Mouse (Mus musculus) heart, adult 9 months (tissue): ENCODE measurements at regions not wholly inside any gene's neighbourhood (a gene's known extent, or its start where the extent isn't known, plus 50 kb on each side); places are given as distances from the start of the nearest gene placed in this dataset.

Experiments
- DNase-seq, 2 experiments: peaks; one replicate each; pipeline ENCODE4 v3.0.0; 2022; ENCODE audit warnings: low spot score in 2 of 2

- DNase-seq: no peak
These were observed 82.9 kb downstream of the Postn start for GRCm38 (mm10) chr3:54443791-54444190.

GRCm38 (mm10) chr3:54446889-54447288 is 86.0 kb downstream of the Postn start:
- no peak for DNase-seq

DNA sequence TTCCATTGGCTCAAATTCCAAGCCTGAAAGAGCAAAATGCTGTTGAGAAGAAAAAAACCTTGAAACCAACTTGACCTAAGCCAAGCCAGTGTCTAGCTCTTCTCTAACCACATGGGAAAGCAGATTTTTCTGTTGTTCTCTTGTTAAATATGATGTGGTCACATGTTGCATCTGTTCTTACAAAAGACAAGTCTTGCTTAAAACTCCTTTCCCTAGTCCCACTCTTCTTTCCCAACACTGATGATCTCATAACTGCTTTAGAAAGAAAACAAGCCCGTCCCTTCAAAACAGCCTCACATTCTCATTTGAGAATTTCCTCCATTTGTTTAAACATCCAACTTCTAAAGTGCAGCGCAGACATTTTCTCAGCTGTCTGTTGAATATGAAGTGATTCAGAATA is 96.5 kb downstream of the Postn start:
- no peak for DNase-seq

GRCm38 (mm10) chr3:54461366-54461765 is 100.5 kb downstream of the Postn start:
- no peak for DNase-seq

DNA sequence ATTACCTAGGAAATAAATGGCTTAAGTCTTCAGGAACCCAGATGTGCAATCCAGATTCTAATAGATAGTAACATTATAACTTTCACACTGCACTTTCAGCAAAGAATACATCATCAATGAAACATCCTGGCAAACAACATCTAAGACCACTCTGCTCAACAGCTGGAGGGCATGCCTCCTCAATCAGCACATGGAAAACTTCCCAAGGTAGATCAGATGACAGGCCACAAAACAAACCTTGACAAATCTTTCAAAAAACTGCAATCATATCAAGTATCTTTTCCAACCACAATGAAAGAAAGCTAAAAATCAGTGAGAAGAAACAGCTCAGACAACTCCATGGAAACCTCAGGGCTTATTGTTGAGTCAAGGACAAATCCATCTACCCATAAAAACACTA is 105.2 kb downstream of the Postn start:
- DNase-seq: no peak

- DNase-seq: peak in 1 of 2 experiments; percentile 17
These were observed 113.3 kb downstream of the Postn start for GRCm38 (mm10) chr3:54474209-54474608.

DNA sequence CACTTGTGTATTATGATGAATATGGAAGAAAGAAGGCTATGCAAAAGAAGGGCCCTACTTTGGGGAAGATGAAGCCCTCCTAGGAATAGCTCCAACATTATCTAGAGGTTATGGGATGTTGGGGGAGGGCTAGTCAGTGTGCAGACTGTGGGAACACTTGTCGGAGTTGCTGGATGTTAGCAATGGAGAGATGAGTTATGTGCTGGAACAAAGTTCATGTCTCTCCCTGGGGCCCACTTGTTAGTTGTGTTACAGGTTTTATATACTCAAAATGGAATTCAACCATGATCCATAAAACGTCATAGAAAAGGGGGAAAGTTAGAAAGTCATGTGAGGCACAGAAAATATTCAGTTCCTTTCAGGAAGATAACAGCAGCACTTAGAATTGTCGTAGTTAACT is 115.0 kb downstream of the Postn start:
- no peak for DNase-seq

GRCm38 (mm10) chr3:54477986-54478385 is 117.1 kb downstream of the Postn start:
- DNase-seq: peak; percentile 57 to 64

DNA sequence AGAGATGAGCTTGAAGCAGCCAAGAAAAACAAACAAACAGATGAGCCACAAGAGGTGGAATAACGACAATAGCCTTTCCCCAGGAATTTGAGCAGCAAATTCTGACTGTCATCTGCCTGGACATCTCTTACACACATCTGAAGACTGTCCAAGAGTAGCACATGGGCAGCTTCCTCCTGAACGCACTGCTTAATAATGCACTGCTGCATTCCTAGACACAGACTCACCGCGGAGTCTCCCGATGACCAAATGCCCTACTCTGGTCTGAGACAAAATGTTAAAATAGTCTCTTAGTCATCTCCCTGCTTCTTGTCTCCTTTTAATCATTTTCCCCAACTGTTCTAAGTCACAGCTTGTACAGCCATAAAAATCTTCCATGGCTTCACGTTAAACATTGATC is 119.3 kb downstream of the Postn start:
- DNase-seq: peak in 1 of 2 experiments; percentile 18

DNA sequence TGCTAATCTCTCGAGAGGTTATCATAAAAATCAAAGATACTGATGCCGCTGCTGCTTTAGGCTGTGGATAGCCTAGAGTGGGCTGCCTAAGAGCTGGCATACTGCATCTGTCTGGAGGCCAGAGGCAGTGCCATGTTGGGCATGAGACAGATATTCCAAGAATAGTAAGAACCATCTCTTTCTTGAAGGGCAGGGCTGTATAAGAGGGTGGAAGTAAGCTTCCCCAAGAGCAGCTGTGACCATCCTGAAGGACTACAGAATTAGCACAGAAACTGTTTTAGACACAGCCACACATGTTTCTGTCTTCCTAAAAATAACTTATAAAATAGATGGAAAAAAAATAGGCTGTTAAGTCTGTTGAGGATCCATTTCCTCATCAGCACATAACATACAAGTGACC is 126.4 kb downstream of the Postn start:
- DNase-seq: no peak

- DNase-seq: no peak
These were observed 126.9 kb downstream of the Postn start for GRCm38 (mm10) chr3:54487844-54488243.

- DNase-seq: no peak
These were observed 129.5 kb downstream of the Postn start for GRCm38 (mm10) chr3:54490249-54490900.

- no peak for DNase-seq
These were observed 132.7 kb downstream of the Postn start for GRCm38 (mm10) chr3:54493567-54493966.

DNA sequence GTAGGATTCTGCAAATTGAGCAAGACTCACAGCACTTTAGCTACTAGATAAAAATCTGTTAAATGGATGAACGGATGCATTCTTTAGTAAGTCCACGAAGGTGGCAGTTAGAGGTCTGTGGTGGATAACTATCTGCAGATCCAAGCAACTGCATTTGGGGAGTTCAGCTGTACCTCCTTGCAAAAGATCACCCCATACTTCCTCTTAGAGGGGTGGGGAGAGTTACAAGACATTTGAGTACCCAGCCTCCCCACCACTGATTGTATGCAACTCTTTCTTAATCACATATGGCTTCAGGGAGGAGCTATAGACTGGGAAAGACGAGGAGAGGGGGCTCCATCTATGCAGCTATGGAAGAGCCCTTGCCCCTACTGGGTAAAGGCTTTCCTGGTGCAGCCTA is 144.1 kb downstream of the Postn start:
- DNase-seq: no peak

- DNase-seq: no peak
These were observed 146.7 kb downstream of the Postn start for GRCm38 (mm10) chr3:54507575-54507974.

DNA sequence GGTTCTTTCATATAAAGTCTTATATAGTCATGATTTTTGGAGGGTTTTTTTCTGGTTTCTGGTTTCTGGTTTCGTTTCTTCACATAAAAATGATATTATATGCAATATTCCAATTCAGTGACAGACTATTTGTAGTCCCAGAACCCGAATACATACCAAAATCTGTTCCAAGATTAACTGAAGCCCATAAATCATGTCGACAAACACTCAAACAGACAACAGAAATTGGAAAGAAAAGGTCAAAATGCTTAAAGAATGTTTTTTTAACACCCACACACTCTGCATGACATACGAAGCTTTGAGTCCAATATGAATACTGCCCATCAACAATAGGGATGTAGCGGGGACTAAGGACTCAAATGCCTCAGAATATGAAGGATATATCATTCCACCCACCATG is 148.0 kb downstream of the Postn start:
- no peak for DNase-seq

DNA sequence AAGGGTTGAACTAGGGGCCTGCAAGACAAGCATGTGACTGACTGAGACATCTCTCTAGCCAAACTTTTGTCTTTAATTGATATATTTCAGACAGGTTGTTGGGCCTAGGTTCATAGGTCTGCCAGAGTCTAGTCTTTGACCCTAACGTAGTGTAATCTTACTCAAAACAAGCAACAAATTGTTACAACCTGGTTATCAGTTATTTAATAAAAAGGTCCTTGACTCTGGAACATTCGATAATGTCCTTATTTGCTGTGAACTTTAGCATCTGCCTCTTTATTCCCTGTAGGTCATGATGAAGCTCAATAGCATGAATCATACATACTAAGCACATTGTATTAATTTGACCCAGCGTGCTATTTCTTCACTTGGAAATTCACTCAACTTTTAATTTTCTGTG is 156.3 kb downstream of the Postn start:
- DNase-seq: no peak

GRCm38 (mm10) chr3:54522716-54523115 is 161.8 kb downstream of the Postn start:
- no peak for DNase-seq

GRCm38 (mm10) chr3:54526618-54527017 is 165.7 kb downstream of the Postn start:
- DNase-seq: no peak

DNA sequence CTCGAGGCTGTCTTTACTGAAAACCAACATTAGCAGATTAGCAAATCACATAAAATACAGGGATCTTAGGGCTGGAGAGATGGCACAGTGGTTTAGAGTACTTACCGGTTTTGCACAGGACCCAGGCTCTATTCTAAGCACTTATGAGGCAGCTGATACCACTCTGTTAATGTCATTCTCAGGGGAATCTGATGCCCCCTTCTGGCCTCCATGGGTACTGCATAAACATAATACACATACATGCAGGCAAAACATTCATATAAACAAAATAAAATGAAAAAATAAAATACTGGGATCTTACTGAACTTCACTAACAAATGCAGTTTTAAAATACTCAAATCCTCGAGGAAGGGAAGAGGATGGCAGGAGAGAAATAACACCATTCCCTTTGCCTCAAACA is 164.3 kb upstream of the Supt20 start:
- no peak for DNase-seq

DNA sequence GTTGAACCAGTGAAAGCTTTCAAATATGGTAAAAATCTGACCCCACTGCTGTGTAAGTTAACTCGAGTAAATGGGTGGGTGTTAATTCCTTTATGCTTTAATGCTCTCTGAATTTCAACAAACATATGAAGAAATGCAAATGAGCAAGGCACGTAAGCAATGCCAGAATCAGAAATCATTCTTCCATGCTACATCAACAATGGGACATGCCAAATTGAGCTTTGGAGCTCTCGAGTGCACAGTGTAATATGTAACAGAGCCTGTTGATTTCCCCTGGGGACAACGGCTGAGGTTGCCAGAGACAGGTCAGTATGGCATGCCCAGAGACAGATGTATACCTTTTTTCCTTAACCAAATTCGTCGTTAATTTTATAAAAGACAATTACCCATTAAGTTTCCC is 162.4 kb upstream of the Supt20 start:
- DNase-seq: no peak

GRCm38 (mm10) chr3:54535361-54535760 is 157.2 kb upstream of the Supt20 start:
- peak; percentile 13 to 21 for DNase-seq

DNA sequence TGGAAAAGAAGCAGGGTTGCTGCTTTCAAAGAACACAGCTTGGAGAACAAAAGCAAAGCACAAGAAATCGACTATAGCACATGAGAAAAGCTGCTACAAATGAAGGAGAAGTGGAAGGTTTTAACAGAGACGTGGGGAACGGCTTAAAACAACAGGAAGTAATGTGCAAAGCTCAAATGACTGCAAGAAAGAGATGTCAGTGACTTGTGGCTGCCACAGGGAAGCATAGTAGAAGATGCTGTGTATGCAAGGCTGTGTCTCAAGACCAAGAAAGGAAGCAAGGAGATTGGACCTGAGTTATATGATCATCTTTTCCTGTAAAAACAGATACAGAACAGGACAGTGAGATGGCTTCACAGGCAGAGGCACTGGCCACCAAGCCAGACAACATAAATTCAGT is 154.6 kb upstream of the Supt20 start:
- no peak for DNase-seq

- DNase-seq: no peak
These were observed 152.0 kb upstream of the Supt20 start for GRCm38 (mm10) chr3:54540540-54541080.
